Mouse (Mus musculus) stomach, postnatal 0 days (tissue): ENCODE data around the gene Ctsz.

Experiments used
- CTCF ChIP-seq: IDR thresholded peaks from 2 replicates; pipeline ENCODE4 v1.5.1; 2016; ENCODE audit warnings: antibody characterized with exemption, low read depth, mild to moderate bottlenecking, moderate library complexity
- EP300 ChIP-seq: optimal IDR thresholded peaks from 2 replicates; pipeline ENCODE3; 2016; ENCODE audit warnings: antibody characterized with exemption

GRCm38 (mm10) chr2:174397881-174398280 lies 41.0 kb downstream of the Ctsz start:
- TF ChIP-seq CTCF (no peak), EP300 (no peak)
